Mouse (Mus musculus): ENCODE data around the gene Hist1h3e.
"Not testable (repeated sequence)": the region's sequence is repeated elsewhere in the genome, so short reads cannot be mapped to it uniquely, and the experiment has no call there.

Hist1h3e gene

DNA sequence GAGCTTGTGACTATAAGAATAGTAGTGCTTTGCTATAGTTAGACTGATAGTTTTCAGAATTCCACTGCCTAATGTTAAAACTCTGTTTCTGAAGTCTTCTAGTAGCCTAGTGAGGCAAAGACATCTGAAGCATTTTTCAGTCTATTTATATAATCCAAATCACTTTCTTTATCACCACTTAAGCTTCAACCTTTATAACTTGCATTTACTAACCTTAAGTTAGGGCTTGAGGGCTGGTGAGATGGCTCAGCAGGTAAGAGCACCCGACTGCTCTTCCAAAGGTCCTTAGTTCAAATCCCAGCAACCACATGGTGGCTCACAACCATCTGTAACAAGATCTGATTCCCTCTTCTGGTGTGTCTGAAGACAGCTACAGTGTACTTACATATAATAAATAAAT is 22.3 kb downstream of the Hist1h3e start:
- not testable (repeated sequence) for DNase-seq (ENCODE audit: low read depth in 1 of 2, low spot score in 2 of 2)

DNA sequence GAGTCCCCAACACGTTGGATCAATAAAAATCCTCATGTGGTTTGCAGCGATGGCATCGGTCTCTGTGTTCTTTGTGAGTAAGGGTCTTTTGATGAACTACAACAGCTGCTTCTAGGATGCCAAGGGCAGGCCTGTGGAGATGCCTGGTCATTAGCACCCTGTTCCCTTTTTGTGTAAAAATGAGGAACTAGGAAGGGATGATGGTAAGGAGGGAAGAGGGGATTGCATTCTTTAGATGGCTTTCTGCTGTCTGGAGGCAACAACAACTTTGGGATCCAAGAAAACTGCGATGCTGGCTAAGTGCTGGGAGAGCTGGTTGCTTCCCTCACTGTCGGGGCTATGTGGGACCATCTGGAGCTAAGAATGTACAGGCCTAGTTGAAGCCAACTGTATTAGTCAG is 23.9 kb downstream of the Hist1h3e start:
- no peak for DNase-seq (ENCODE audit: low read depth in 1 of 2, low spot score in 2 of 2)

DNA sequence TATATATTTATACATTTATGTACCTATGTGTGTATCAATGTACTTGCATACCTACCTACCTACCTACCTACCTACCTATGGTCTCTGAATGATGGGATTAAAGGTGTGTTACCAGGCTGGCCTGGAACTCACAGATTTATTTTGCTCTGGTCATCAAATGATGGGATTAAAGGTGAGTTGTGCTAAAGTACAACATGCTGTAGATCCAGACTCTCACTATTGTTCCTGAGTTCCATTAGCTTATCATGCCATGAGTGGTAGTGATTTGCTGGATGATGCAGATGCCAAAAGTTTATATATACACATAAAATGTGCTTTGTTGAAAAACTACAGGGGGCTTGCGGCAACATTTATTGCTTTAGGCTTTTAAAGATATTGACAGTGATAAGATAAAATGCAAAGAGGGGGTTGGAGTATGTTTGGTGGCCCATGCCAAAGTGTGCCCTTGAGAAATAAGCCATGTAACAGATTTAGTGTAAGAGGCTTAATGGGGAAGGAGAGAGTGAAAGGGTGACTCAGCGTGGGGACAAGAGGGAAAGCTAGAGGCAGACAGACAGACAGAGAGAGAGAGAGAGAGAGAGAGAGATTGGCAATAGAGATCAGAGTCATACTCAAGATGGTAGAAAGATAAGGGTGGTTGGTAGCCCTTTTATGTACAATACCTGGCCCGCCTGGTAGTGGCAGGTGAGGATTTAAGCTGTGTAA is 25.0 kb downstream of the Hist1h3e start:
- no peak for DNase-seq (ENCODE audit: low read depth in 1 of 2, low spot score in 2 of 2)

DNA sequence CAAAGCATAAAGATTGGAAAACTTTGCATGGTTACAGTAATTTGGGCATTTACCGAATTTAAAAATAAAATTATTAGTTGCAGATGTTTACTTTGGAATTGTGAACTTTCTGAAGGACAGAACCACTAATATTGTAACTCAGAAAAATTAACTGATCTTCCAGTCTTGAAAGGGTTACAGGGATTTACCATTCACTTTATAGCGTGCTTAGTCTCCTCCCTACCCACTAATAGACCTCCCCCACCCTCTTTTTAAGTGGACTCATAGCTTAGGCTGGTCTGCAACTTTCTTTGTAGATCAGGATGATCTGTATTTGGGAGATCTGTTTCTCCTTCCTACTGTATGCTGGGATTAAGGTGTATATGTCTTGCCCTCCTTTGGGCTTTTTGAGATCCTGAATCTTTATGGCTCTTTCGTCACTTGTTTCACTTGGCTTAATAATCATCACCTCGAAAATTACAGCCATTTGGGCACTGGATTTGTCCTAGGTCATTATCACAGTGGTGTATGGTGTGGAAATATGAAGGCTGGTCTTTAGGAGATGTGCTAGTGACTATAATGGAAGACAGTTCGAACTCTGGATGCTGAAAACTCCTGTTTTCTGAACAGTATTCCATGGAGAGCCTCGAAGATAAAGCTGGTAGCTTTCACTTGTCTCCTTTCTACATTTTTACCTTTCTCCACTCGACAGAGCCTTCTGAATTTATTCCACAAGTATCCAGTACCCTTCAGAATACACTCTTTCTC is 25.9 kb downstream of the Hist1h3e start:
- DNase-seq (ENCODE audit: low read depth in 1 of 2, low spot score in 2 of 2): no peak

DNA sequence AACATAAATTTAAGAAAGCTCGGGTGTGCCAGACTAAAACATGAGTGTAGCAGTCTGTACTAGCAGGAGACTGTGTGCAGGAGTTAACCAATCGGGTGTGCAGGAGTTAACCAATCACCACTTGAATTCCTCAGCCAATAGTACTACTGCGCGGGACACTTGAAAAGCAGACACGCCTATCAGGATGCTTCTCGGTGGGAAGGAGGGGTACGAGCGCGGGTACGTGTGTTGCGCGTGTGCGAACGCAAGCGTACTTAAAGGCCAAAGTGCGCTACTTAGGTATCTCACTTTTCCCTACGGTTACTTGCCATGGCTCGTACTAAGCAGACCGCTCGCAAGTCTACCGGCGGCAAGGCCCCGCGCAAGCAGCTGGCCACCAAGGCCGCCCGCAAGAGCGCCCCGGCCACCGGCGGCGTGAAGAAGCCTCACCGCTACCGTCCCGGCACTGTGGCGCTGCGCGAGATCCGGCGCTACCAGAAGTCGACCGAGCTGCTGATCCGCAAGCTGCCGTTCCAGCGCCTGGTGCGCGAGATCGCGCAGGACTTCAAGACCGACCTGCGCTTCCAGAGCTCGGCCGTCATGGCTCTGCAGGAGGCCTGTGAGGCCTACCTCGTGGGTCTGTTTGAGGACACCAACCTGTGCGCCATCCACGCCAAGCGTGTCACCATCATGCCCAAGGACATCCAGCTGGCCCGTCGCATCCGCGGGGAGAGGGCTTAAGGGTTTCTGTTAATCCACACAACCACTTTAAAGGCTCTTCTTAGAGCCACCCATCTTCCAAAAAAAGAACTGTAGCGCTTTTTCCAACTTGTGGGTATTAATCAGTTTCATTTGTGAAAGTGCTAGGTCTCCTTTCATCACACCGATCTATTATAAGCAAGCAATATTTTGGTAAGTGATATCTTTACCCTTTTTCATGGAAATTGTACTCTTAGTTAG is 26.8 kb downstream of the Hist1h3e start, which contains the start of gene Hist1h3g:
Gene Hist1h3g, plus strand, starts transcription at position 286 of the 939 bp plus-strand sequence.
- peak; percentile 69 to 74 for DNase-seq (ENCODE audit: low read depth in 1 of 2, low spot score in 2 of 2)

DNA sequence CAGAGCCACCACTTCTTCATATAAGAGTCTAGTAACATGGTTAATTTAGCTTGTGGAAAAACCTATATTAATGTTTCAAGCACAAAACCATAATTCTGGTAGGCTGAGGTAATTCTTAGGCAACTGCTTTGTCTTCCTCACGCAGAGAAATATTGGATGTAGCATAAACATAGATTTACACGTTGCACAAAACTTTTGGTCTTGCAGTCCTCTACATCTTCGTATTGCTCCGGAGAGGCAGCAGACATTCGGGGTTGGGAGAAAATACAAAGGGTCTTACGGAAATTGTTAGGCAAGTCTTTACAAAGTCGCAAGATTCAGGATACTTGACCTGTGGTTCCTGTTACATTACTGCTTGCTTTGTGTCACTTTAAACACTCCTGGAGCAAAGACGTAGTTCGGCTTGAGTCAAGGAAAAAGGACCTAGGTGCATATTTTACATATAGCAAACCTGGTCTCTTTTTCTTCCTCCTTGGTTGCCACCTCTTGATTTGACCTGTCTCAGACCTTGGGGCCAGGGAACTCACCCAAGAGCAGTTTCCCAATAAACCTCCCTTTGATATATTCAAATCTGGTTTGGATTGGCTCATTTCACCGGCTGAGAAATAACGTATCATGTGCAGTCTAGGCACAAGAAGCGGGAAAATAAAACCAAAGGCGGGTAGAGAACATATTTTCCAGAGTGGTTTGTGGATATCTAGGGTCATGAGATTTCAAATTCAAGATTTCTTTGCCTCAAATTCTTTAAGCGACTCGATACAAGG is 27.6 kb downstream of the Hist1h3e start:
- no peak for DNase-seq (ENCODE audit: low read depth in 1 of 2, low spot score in 2 of 2)

DNA sequence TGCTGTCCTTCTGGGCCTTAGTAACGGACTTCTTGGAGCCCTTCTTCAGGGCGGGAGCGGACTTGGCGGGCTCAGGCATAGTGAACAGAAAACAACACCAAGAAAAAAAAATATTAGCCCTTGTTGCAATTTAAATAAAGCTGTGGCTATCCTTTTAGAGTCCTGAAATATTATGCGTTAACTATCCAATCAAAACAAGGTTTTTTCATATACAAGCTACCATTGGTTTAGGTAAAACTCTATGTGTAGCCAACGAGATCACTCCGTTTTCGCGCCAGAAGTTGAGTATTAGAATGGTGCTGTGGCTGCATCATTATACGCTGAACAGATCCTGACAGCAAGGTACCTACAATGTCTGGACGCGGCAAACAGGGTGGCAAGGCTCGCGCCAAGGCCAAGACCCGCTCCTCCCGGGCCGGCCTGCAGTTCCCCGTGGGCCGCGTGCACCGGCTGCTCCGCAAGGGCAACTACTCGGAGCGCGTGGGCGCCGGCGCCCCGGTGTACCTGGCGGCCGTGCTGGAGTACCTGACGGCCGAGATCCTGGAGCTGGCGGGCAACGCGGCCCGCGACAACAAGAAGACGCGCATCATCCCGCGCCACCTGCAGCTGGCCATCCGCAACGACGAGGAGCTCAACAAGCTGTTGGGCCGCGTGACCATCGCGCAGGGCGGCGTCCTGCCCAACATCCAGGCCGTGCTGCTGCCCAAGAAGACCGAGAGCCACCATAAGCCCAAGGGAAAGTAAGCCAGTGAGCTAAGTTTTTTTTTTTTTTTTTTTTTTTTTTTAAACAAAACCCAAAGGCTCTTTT is 28.4 kb downstream of the Hist1h3e start, which contains the start of gene Hist1h2af:
Gene Hist1h2af, plus strand, starts transcription at position 347 of the 808 bp plus-strand sequence.
- not testable (repeated sequence) for DNase-seq (ENCODE audit: low read depth in 1 of 2, low spot score in 2 of 2)

DNA sequence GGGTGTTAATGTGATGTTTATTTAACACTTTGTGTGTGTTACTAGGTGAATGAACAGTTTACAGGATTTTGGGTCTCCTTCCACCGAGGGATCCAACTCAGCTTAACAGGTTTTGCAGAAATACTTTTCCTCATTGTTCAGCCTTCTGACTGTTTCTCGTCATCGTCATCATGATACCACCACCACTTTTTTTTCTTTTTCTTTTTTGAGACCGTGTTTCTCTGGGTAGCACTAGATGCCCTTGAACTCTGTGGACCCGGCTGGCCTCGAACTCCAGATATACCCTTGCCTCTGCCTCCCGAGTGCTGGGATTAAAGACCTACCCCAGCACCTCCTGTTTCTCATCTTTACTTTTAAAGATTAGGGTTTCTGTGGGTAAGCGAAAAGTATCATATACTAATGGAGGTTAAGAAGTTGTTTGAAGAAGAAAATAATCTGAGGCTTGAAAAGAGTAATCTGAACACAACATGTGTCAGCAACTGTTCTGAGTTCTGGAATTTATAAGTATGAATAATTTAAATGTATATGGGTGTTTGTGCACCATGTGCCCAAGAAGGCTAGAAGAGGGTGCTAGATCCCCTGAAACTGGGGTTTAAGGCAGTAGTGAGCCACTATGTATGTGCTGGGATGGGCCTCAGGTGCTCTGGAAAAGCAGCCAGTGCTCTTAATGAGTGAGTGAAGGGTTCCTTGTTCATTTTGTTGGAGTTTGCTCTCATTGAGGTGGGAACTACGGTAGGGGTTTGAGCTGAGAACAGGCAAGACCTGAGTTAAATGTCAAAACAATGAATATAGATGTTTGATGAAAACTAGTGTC is 29.7 kb downstream of the Hist1h3e start:
- no peak for DNase-seq (ENCODE audit: low read depth in 1 of 2, low spot score in 2 of 2)

DNA sequence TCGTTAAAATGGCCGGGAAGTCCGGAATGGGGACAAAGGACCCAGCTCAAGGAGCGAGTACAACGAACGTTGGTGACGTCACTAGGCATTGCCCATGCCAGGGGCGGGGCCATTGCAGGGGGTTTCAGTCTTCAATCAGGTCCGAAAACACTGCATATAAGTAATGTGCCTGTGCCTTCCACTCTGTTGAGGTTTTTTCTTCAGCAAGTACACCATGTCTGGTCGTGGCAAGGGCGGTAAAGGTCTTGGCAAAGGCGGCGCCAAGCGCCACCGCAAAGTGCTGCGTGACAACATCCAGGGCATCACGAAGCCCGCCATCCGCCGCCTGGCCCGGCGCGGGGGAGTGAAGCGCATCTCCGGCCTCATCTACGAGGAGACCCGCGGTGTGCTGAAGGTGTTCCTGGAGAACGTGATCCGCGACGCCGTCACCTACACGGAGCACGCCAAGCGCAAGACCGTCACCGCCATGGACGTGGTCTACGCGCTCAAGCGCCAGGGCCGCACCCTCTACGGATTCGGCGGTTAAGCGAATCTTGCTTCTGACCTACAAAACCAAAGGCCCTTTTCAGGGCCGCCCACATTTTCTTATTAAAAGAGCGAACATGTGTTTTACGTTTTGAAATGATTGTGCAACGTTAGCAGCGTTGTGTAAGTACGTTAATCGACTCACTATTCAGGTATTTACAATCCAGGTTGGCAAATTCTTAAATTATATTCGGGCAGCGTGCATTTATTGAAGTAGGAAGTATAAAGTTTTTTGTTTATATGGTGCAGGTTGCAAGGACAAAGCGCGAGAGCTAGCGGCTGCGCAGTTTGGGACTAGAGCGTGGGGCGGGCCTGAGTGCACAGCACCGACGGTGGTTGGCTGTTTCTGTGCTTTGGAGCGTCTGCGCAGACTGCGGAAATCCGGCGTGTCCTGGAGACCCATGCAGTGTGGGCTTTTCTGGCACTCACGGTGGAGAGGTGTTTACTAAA is 31.0 kb downstream of the Hist1h3e start, which contains the start of gene Hist1h4h:
Gene Hist1h4h, plus strand, starts transcription at position 150 of the 975 bp plus-strand sequence.
- DNase-seq (ENCODE audit: low read depth in 1 of 2, low spot score in 2 of 2): peak; percentile 92 to 94

DNA sequence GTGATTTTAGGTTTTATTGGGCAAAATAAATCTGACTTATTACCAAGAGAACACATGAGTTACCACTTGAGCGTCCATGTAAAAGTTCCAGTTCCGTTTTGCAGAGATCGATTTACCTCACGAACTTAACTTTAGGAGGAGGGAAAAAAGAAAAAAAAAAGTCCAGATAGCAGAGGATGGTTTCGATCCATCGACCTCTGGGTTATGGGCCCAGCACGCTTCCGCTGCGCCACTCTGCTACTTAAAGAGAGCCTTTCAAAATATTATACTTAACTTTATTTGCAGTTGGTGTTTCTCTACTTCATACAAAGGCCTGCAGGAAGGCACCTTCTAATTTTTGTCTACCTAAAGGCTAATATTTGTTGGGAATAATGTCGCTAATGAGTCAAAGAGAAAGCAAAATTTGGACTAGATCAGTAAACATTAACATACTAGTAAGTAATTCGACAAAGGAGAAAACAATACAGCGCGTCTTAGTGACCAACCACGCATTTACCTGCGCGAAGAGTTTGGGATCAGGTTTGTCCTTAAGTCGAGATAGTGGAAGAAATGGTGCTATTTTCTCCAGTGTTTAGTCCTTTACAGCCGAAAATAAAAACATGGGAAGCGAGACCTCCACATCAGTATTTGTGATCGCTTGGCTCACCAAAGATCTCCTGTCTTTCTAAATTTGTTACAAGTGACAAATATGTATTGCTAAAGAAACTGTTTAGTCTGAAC is 31.8 kb downstream of the Hist1h3e start:
- peak; percentile 59 to 68 for DNase-seq (ENCODE audit: low read depth in 1 of 2, low spot score in 2 of 2)

DNA sequence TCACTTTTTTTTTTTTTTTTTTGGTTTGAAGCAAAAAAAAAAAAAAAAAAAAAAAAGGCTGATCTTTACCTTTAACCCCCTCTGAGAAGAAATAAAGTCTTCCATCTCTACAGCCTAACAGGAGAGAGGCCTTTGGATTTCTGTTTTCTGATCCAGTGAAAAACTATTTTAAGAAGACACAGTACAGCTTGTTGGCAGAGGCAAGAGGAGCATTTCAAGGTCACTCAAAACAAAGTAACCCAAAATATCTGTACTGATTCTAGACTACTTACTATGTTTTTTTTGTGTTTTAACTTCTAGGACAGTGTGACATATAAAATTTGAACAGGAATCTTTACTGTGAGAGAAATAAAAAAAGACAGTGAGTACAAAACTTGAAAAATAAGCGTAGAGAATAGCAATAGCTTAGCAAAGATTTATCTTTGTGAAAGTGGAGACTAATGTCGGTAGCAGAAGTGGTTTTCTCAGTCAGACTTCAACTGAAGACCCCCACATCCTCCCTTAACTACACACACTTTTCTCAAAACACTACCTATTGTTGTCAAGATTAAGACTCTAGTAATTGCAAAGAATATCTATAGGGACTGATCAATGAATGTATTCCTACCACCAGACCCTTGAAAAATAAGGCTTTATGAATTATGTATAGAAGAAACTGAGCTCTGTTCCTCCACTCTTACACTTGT is 32.5 kb downstream of the Hist1h3e start:
- no peak for DNase-seq (ENCODE audit: low read depth in 1 of 2, low spot score in 2 of 2)

DNA sequence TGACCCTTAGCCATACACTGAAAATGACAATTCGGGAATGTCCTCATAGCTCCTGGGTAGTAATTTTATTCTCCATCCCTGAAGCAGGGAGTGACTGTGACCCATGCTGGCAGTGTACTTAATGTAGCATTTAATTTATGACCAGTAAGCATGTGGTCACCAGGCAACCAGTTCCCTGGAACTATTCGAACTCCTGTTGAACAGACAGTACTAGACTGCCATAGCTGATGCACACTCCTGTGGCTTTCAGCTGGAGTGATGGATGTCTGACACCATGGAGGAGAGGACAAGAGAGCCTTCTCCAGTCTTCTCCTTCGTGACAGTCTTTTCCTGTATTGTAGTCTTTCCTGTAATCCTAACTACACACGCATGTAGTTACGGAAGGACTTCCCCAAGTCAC is 33.2 kb downstream of the Hist1h3e start:
- no peak for DNase-seq (ENCODE audit: low read depth in 1 of 2, low spot score in 2 of 2)

DNA sequence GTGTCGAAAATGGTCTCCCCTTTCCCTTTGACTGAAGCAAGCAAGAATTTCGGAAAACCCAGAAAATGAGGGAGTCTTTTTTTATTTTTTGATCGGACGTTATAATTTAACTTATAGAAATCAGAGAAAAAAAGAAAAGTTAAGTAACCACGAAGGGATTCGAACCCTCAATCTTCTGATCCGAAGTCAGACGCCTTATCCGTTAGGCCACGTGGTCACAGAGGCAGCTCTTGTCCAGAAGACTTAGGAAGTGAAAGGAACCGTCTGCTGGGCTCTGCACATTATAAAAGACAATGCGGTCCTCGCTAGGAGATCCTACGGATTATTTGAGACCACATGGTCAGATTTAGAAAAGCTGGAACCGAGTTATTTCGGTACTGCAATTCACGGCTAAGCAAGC is 35.9 kb downstream of the Hist1h3e start:
- peak; percentile 76 to 80 for DNase-seq (ENCODE audit: low read depth in 1 of 2, low spot score in 2 of 2)

DNA sequence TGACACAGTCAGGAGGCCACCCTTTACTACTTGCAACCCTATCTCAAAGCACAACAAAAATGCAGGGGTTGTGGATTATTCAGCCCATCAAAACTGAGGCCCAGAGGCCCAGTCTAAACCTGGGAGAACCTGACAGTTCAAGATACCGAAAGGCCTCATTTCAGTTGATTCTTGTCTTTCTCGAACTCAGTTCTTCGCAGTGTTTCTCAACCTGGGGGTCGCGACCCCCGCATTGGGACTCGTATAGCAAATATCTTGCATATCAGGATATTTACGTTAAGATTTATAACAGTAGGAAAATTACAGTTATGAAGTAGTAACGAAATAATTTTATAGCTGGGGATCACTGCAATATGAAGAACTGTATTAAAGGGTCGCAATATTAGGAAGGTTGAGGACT is 36.3 kb downstream of the Hist1h3e start:
- no peak for DNase-seq (ENCODE audit: low read depth in 1 of 2, low spot score in 2 of 2)

DNA sequence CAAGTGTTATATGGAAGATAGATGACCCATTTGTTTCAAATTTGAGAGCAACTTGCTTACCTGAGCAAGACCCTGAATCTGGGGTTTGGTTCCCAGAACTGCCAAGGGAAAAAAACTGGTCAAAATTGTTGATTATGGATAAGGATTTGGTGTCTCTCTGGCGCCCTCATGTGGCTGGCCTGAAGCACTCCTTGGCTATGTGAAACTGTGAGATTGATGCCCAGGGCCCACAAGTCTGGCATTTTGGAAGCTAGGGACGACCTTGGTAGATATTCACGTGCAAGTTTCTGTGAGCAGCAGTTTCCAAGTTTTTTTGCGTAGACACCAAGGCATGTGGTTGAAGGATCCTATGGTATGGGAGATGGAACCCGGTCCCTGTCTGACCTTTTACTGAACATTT is 37.5 kb downstream of the Hist1h3e start:
- DNase-seq (ENCODE audit: low read depth in 1 of 2, low spot score in 2 of 2): peak in 1 of 2 experiments; percentile 64

DNA sequence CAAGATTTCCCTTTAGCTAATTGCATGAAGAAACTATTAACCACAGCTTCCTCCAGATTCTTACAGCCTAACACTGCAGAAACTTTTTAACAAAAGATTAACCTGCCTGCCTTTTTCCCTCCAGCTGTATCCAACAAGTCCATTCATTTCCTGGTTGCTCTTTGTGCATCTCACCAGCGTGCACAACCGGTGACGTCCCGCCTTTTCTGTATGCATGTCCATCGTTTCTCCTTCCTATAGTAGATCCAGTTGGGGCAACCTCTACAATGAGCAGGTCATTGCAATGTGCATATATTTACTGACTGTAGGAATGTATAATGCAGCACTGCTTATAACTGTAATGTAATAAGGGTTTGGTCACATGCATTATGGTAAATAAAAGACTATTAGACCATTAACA is 38.2 kb downstream of the Hist1h3e start:
- no peak for DNase-seq (ENCODE audit: low read depth in 1 of 2, low spot score in 2 of 2)
